Mouse (Mus musculus): Measurements from ENCODE around the gene Vangl1. TPM values are rescaled to one million over a fixed set of nuclear protein-coding genes. Genes with fewer than 3 reads are reported as not detected.

The Vangl1 gene
- total and polyA plus RNA-seq, 2 experiments from 2014 or later = 7.1 to 16.8 TPM

DNA sequence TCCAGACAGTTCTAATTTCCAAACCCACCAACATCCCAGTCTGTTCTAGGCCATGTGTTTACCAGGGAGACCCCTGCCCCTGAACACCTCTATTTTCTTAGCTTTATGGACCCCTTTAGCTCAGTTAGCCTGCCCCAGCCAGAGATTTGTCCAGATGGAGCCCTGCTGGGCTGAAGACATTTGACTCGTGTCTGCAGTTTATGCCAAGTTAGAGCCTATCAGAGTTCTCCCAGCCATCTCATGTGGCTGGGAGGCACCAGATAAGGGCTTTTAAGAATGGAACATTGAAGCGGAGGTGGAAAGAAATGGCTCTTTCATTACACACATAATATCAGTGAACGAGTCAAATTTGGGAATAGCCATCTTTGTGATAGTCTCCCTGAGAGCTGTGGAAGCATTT lies 61.0 kb downstream of the Vangl1 start:
- ATAC-seq (ENCODE audit: low FRiP score) = no peak
- Histone ChIP-seq H3K27me3 (ENCODE audit: insufficient read depth, low read length) (no peaks in the 10 kb centered on the region), H3K36me3 (ENCODE audit: insufficient read depth, low read length) (no peaks in the 10 kb centered on the region), H3K9me3 (ENCODE audit: low read length) (no peaks in the 10 kb centered on the region), H3K4me1 (ENCODE audit: insufficient read depth, low read length) (peaks cover 7% of the 10 kb centered on the region; the same call in 1 of the 2 replicates), H3K27ac (ENCODE audit: low read depth, low read length) (no peak overlapping the region), H3K4me2 (ENCODE audit: low read depth, low read length, poor library complexity, severe bottlenecking) (no peak overlapping the region), H3K9ac (replicated peaks; ENCODE audit: low read length, poor library complexity, severe bottlenecking) (no peak overlapping the region), H3K4me3 (ENCODE audit: low read depth, low read length) (no peak overlapping the region)
- no peak for TF ChIP-seq CTCF (IDR thresholded peaks at IDR 0.05)
- DNase-seq (ENCODE audit: low spot score) = no peak
- WGBS = 84% methylated on average over 3 of the region's 3 CpGs

- H3K27me3 ChIP-seq (ENCODE audit: insufficient read depth, low read length) = no peaks in the 10 kb centered on the region
- TF ChIP-seq CTCF (IDR thresholded peaks at IDR 0.05) = no peak
- 98% methylated on average over 4 of the region's 4 CpGs for whole genome bisulfite sequencing
- no peaks in the 10 kb centered on the region for H3K9me3 ChIP-seq (ENCODE audit: low read length)
- H3K27ac ChIP-seq (ENCODE audit: low read depth, low read length) = no peak overlapping the region
- no peak overlapping the region for H3K4me3 ChIP-seq (ENCODE audit: low read depth, low read length)
- DNase-seq (ENCODE audit: low spot score) (no peak), ATAC-seq (ENCODE audit: low FRiP score) (no peak)
- no peak overlapping the region for H3K4me2 ChIP-seq (ENCODE audit: low read depth, low read length, poor library complexity, severe bottlenecking)
- no peak overlapping the region for H3K9ac ChIP-seq (replicated peaks; ENCODE audit: low read length, poor library complexity, severe bottlenecking)
- H3K36me3 ChIP-seq (ENCODE audit: insufficient read depth, low read length) = no peaks in the 10 kb centered on the region
- H3K4me1 ChIP-seq (ENCODE audit: insufficient read depth, low read length) = peaks cover 7% of the 10 kb centered on the region; the same call in 1 of the 2 replicates
Observed at GRCm38 (mm10) chr3:102142947-102143346, 61.5 kb downstream of the Vangl1 start.

GRCm38 (mm10) chr3:102141893-102142292 lies 62.6 kb downstream of the Vangl1 start:
- H3K27me3 ChIP-seq (ENCODE audit: insufficient read depth, low read length) = no peaks in the 10 kb centered on the region
- no peaks in the 10 kb centered on the region for H3K36me3 ChIP-seq (ENCODE audit: insufficient read depth, low read length)
- WGBS = 59% methylated on average over 6 of the region's 6 CpGs
- no peak overlapping the region for H3K4me3 ChIP-seq (ENCODE audit: low read depth, low read length)
- peaks cover 4% of the 10 kb centered on the region; the same call in 1 of the 2 replicates for H3K4me1 ChIP-seq (ENCODE audit: insufficient read depth, low read length)
- DNase-seq (ENCODE audit: low spot score) (no peak), ATAC-seq (ENCODE audit: low FRiP score) (no peak)
- no peak overlapping the region for H3K9ac ChIP-seq (replicated peaks; ENCODE audit: low read length, poor library complexity, severe bottlenecking)
- no peaks in the 10 kb centered on the region for H3K9me3 ChIP-seq (ENCODE audit: low read length)
- no peak overlapping the region for H3K27ac ChIP-seq (ENCODE audit: low read depth, low read length)
- no peak overlapping the region for H3K4me2 ChIP-seq (ENCODE audit: low read depth, low read length, poor library complexity, severe bottlenecking)
- TF ChIP-seq CTCF (IDR thresholded peaks at IDR 0.05) = no peak

DNA sequence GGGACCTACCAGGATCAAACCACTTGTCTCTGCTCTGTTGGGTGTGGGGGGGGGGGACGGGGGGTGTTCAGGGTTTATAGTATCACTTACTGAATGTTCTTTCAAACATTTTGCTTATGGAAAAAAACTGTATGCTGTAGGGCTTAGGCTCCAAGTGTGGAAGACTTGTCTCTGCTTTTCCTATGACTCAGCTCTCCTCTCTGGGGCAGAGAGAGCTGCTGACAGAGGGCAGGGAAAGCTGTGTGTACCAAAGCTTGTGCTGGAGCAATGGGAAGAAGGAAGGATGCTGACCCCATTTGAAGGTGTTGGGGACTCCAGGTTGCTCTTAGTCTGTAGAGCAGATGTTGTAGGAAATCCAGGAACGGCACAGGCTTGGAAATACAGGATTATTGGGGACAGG lies 63.0 kb downstream of the Vangl1 start:
- H3K4me3 ChIP-seq (ENCODE audit: low read depth, low read length) = no peak overlapping the region
- no peak overlapping the region for H3K4me2 ChIP-seq (ENCODE audit: low read depth, low read length, poor library complexity, severe bottlenecking)
- H3K27ac ChIP-seq (ENCODE audit: low read depth, low read length) = no peak overlapping the region
- H3K4me1 ChIP-seq (ENCODE audit: insufficient read depth, low read length) = no peaks in the 10 kb centered on the region
- no peak for TF ChIP-seq CTCF (IDR thresholded peaks at IDR 0.05)
- H3K9ac ChIP-seq (replicated peaks; ENCODE audit: low read length, poor library complexity, severe bottlenecking) = no peak overlapping the region
- DNase-seq (ENCODE audit: low spot score) (no peak), ATAC-seq (ENCODE audit: low FRiP score) (no peak)
- H3K36me3 ChIP-seq (ENCODE audit: insufficient read depth, low read length) = no peaks in the 10 kb centered on the region
- WGBS = 66% methylated on average over 2 of the region's 2 CpGs
- no peaks in the 10 kb centered on the region for H3K27me3 ChIP-seq (ENCODE audit: insufficient read depth, low read length)
- no peaks in the 10 kb centered on the region for H3K9me3 ChIP-seq (ENCODE audit: low read length)

DNA sequence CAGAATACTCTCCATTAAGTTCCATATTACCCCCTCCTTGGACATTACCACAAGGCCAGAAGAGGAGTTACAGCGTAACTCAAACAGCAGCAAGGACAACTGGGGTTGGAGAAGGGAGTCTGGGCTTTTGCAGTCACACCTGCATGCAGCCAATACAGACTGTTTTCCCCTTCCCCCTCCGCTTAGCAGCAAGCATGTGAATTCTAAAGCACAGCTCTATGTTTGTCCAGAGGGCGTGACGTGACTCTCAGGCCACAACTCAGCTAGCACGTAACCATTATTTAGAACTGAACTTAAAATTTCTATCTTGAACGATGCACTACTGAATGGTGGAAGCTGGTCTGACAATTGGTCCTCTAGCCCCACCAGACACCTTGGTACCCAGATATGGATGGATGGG lies 63.9 kb downstream of the Vangl1 start:
- no peak for TF ChIP-seq CTCF (IDR thresholded peaks at IDR 0.05)
- ATAC-seq (ENCODE audit: low FRiP score) = no peak
- H3K4me2 ChIP-seq (ENCODE audit: low read depth, low read length, poor library complexity, severe bottlenecking) = no peak overlapping the region
- no peaks in the 10 kb centered on the region for H3K36me3 ChIP-seq (ENCODE audit: insufficient read depth, low read length)
- no peaks in the 10 kb centered on the region for H3K9me3 ChIP-seq (ENCODE audit: low read length)
- H3K27ac ChIP-seq (ENCODE audit: low read depth, low read length) = no peak overlapping the region
- H3K4me3 ChIP-seq (ENCODE audit: low read depth, low read length) = no peak overlapping the region
- H3K9ac ChIP-seq (replicated peaks; ENCODE audit: low read length, poor library complexity, severe bottlenecking) = no peak overlapping the region
- 92% methylated on average over 6 of the region's 6 CpGs for WGBS
- H3K27me3 ChIP-seq (ENCODE audit: insufficient read depth, low read length) = no peaks in the 10 kb centered on the region
- no peaks in the 10 kb centered on the region for H3K4me1 ChIP-seq (ENCODE audit: insufficient read depth, low read length)
- DNase-seq (ENCODE audit: low spot score) = no peak

- Histone ChIP-seq H3K27ac (ENCODE audit: low read depth, low read length) (no peak overlapping the region), H3K9me3 (ENCODE audit: low read length) (no peaks in the 10 kb centered on the region), H3K4me1 (ENCODE audit: insufficient read depth, low read length) (no peaks in the 10 kb centered on the region), H3K36me3 (ENCODE audit: insufficient read depth, low read length) (no peaks in the 10 kb centered on the region), H3K9ac (replicated peaks; ENCODE audit: low read length, poor library complexity, severe bottlenecking) (no peak overlapping the region), H3K4me3 (ENCODE audit: low read depth, low read length) (no peak overlapping the region), H3K27me3 (ENCODE audit: insufficient read depth, low read length) (no peaks in the 10 kb centered on the region), H3K4me2 (ENCODE audit: low read depth, low read length, poor library complexity, severe bottlenecking) (no peak overlapping the region)
- ATAC-seq (ENCODE audit: low FRiP score) = no peak
- TF ChIP-seq CTCF (IDR thresholded peaks at IDR 0.05) = no peak
- no peak for DNase-seq (ENCODE audit: low spot score)
- 33% methylated on average over 6 of the region's 6 CpGs for WGBS
Observed at GRCm38 (mm10) chr3:102138899-102139298, 65.6 kb downstream of the Vangl1 start.

Measured in midbrain, postnatal 0 days (tissue).